Mouse (Mus musculus) cortical plate, adult 2 months (tissue): ENCODE results near the gene B4galt5.

Experiments used
- CTCF ChIP-seq: fragments of 200-500 bp; IDR thresholded peaks from 2 replicates; pipeline ENCODE4 v1.5.1; 2011; ENCODE audit warnings: mild to moderate bottlenecking, control low read depth, low read length; ENCODE audit not compliant: insufficient read depth; ENCODE audit errors: extremely low read depth
- POLR2A ChIP-seq: fragments of 200-500 bp; IDR thresholded peaks from 2 replicates; pipeline ENCODE4 v1.6.1; 2011; ENCODE audit warnings: mild to moderate bottlenecking, low read length, control low read depth; ENCODE audit not compliant: insufficient read depth; ENCODE audit errors: extremely low read depth

DNA sequence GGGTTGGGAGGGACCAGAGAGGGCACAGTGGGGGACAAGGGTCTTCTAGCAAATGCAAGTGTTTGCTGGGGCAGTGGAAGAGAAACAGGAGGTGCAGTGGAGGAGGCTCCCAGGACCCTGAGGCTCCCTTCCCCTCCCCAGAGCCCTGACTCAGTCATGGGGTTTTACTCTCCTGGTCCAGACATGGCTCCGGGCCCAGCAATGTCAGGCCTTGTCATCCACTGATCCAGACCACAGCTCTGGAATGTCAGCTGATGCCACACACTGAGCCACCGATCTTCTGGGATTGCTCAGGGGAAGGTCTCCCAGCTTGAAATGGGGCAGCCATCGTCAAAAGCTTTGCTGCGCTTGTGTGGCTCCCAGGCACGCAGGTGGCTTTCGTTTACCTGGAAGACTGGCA lies 38.0 kb upstream of the B4galt5 start:
- TF ChIP-seq CTCF (no peak), POLR2A (no peak)
